Mouse (Mus musculus) stomach, embryonic 15.5 days (tissue): ENCODE data around the gene Vmn2r72. TPM values are rescaled to one million over a fixed set of nuclear protein-coding genes. Genes with fewer than 3 reads are reported as not detected.

Experiments used
- ATAC-seq: fragments of 200-750 bp; cut with Nextera tagmentation; 2 replicates; pipeline ENCODE4 v1.8.0; 2017; ENCODE audit warnings: low read depth, moderate number of reproducible peaks, moderate TSS enrichment; ENCODE audit not compliant: insufficient read depth, low FRiP score
- H3K27ac ChIP-seq: fragments of 300-500 bp; sonication (generic); 2 replicates; pipeline ENCODE4 v1.5.1; 2015; ENCODE audit warnings: mild to moderate bottlenecking, inconsistent platforms
- H3K27me3 ChIP-seq: fragments of 300-500 bp; sonication (generic); replicated peaks from 2 replicates; pipeline ENCODE4 v1.6.1; 2015; ENCODE audit warnings: inconsistent platforms
- H3K36me3 ChIP-seq: fragments of 300-500 bp; sonication (generic); 2 replicates; pipeline ENCODE4 v1.6.1; 2015; ENCODE audit warnings: inconsistent platforms
- H3K4me1 ChIP-seq: fragments of 300-500 bp; sonication (generic); 2 replicates; pipeline ENCODE4 v1.6.1; 2015; ENCODE audit warnings: inconsistent platforms
- H3K4me2 ChIP-seq: fragments of 300-500 bp; sonication (generic); 2 replicates; pipeline ENCODE4 v1.6.1; 2015; ENCODE audit warnings: mild to moderate bottlenecking, inconsistent platforms
- H3K4me3 ChIP-seq: fragments of 300-500 bp; sonication (generic); replicated peaks from 2 replicates; pipeline ENCODE4 v1.5.1; 2015; ENCODE audit warnings: inconsistent platforms
- H3K9ac ChIP-seq: fragments of 300-500 bp; sonication (generic); 2 replicates; pipeline ENCODE4 v1.6.1; 2015; ENCODE audit warnings: inconsistent platforms
- H3K9me3 ChIP-seq: fragments of 300-500 bp; sonication (generic); 2 replicates; pipeline ENCODE4 v1.6.1; 2016; ENCODE audit warnings: inconsistent platforms
- WGBS: fragments of 180-500 bp; shearing (Covaris S2); methylation state at CpG from one replicate; pipeline ENCODE4 v1.1.7; 2015; 5-methylcytosine and 5-hydroxymethylcytosine counted together
- polyA plus RNA-seq: library from polyadenylated mRNA; unstranded; fragments of >200 nt; fragmentation: Nextera tagmentation; extraction: Ambion mirVana; gene quantifications from 2 replicates; pipeline ENCODE4 v1.2.1, GENCODE M21; 2015

Vmn2r72 gene
- not detected in 2 replicates for polyA plus RNA-seq

- WGBS, result 80% methylated on average over 1 of the region's 1 CpGs
- no peak within 1 kb of the TSS for H3K27ac ChIP-seq
- no peaks in the 10 kb centered on the region for H3K36me3 ChIP-seq
- no peaks in the 10 kb centered on the region for H3K9me3 ChIP-seq
- no peak within 1 kb of the TSS for H3K4me3 ChIP-seq
- H3K27me3 ChIP-seq, result no peaks in the 10 kb centered on the region
- H3K4me1 ChIP-seq, result no peaks in the 10 kb centered on the region
- no peak for ATAC-seq
- no peak within 1 kb of the TSS for H3K4me2 ChIP-seq
- H3K9ac ChIP-seq, result no peak within 1 kb of the TSS
Observed at GRCm38 (mm10) chr7:85754997-85755396, at the start of gene Vmn2r72. TSS of gene Vmn2r72 (minus strand) at chr7:85755097.

Other genes with a start within 250 kb of the Vmn2r72 start
- not detected in 2 replicates for gene Vmn2r71, start 192.0 kb downstream of the Vmn2r72 start, polyA plus RNA-seq
- not detected in 2 replicates for gene Vmn2r70, start 185.9 kb downstream of the Vmn2r72 start, polyA plus RNA-seq
- gene Vmn2r73, start 121.2 kb upstream of the Vmn2r72 start, polyA plus RNA-seq, result not detected in 2 replicates
- gene Vmn2r74, start 206.5 kb upstream of the Vmn2r72 start, polyA plus RNA-seq, result not detected in 2 replicates